Mouse (Mus musculus) hindbrain, embryonic 14.5 days (tissue): ENCODE results near the gene Cmtr1. TPM values are rescaled to one million over a fixed set of nuclear protein-coding genes. Genes with fewer than 3 reads are reported as not detected.

Experiments
- ATAC-seq: fragments of 200-750 bp; cut with Nextera tagmentation; 2 replicates; pipeline ENCODE4 v1.8.0; 2017; ENCODE audit warnings: moderate number of reproducible peaks, mild to moderate bottlenecking, moderate TSS enrichment, moderate library complexity; ENCODE audit not compliant: low FRiP score
- DNase-seq: peaks from one replicate; pipeline ENCODE4 v3.0.0-alpha.2; 2015; ENCODE audit warnings: low spot score
- H3K27ac ChIP-seq: fragments of 300-500 bp; sonication (generic); 2 replicates; pipeline ENCODE4 v1.5.1; 2014; ENCODE audit warnings: mild to moderate bottlenecking, moderate library complexity
- H3K27me3 ChIP-seq: fragments of 300-500 bp; sonication (generic); 2 replicates; pipeline ENCODE4 v1.6.1; 2014; ENCODE audit warnings: mild to moderate bottlenecking, low read length, mixed read lengths; ENCODE audit not compliant: control insufficient read depth, insufficient read depth
- H3K36me3 ChIP-seq: fragments of 300-500 bp; sonication (generic); replicated peaks from 2 replicates; pipeline ENCODE4 v1.6.1; 2014; ENCODE audit not compliant: control insufficient read depth, insufficient read depth
- H3K4me1 ChIP-seq: fragments of 300-500 bp; sonication (generic); replicated peaks from 2 replicates; pipeline ENCODE4 v1.6.1; 2014; ENCODE audit warnings: antibody characterized with exemption, low read length, mixed read lengths; ENCODE audit not compliant: control insufficient read depth, insufficient read depth
- H3K4me2 ChIP-seq: fragments of 300-500 bp; sonication (generic); replicated peaks from 2 replicates; pipeline ENCODE4 v1.6.1; 2014; ENCODE audit warnings: mild to moderate bottlenecking, moderate library complexity
- H3K4me3 ChIP-seq: fragments of 300-500 bp; sonication (generic); replicated peaks from 2 replicates; pipeline ENCODE4 v1.5.1; 2014; ENCODE audit warnings: mild to moderate bottlenecking, low read length
- H3K9ac ChIP-seq: fragments of 300-500 bp; sonication (generic); 2 replicates; pipeline ENCODE4 v1.6.1; 2014
- H3K9me3 ChIP-seq: fragments of 300-500 bp; sonication (generic); 2 replicates; pipeline ENCODE4 v1.6.1; 2016; ENCODE audit warnings: low read length; ENCODE audit not compliant: control insufficient read depth
- WGBS: fragments of 180-500 bp; shearing (Covaris S2); extraction: QIAGEN DNeasy Blood & Tissue Kit; methylation state at CpG from one replicate; pipeline ENCODE4 v1.1.7; 2014; 5-methylcytosine and 5-hydroxymethylcytosine counted together
- polyA plus RNA-seq: library from polyadenylated mRNA; unstranded; fragments of >200 nt; fragmentation: Nextera tagmentation; extraction: Ambion mirVana; gene quantifications from 2 replicates; pipeline ENCODE4 v1.2.1, GENCODE M21; 2014

Gene Cmtr1
- polyA plus RNA-seq, 1 experiment from 2014 or later = 103 TPM

DNA sequence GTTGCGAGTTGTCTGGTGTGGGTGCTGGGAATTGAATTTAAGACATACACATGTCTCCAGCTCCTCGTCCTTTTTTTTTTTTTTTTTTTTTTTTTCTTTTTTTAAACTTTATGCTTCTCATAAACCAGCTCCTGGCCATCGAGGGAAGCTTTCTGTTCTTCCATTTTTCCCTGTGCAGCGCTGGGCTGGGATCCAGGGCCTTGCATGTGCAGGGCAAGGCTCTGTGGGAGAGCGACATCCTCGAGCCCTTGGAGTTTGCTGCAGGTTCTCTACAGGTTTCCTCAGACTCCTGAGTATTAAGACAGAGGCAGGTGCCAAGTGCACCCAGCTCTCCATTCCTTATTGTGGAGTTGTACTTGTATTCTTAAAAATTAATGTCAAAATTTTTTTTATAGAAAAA is 1.8 kb downstream of the Cmtr1 start:
- H3K27ac ChIP-seq = no peak overlapping the region
- peaks cover 36% of the 10 kb centered on the region for H3K36me3 ChIP-seq
- H3K4me1 ChIP-seq = peaks cover 6% of the 10 kb centered on the region
- H3K4me3 ChIP-seq = no peak overlapping the region
- no peak for DNase-seq
- no peaks in the 10 kb centered on the region for H3K9me3 ChIP-seq
- H3K4me2 ChIP-seq = no peak overlapping the region
- no peaks in the 10 kb centered on the region for H3K27me3 ChIP-seq
- H3K9ac ChIP-seq = no peak overlapping the region
- 91% methylated on average over 6 of the region's 6 CpGs for WGBS
- no peak for ATAC-seq

DNA sequence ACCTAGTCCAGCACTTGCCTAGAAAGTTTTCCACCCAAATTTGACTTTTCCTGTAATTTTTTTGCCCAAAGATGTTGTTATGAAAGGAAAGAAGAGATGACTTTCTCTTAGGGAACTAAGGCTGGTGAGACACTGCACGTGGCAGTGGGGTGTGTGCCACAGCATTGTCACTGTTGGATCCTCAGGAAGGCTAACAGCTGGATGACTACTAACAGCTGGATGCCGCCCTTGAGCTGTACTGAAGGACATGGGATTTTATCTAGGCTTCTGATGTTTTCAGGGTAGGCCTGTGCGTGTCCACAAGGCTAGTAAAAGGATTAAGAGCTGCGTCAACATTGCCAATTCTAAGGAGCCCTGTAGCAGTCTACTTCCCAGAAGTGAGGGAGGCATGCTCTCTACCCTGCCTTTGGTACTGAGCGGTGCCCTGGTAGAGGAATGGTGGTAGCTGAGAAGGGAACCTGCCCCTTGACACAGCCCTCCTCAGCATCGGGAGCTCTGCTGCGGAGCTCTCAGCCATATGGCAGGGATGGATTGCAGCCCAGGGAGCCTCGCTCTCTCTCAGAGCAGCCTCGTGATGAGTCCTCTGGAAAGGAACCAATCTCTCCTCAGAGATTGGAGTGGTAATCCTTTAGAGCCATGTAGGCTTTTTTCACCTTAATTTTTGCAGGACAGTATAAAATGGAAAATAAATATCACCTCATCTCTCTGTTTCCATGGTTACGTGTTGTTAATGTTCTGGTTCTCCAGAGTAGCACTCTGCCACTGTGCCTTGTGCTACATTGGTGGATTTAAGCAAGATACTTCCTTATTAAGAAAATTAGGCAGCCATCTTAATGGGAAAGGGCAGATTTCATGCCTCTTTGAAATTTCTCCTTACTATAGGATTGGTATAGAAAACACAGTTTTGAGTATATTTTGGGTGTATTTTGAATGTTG is 7.9 kb downstream of the Cmtr1 start:
- H3K4me1 ChIP-seq = no peaks in the 10 kb centered on the region
- H3K4me3 ChIP-seq = no peak overlapping the region
- H3K4me2 ChIP-seq = no peak overlapping the region
- no peaks in the 10 kb centered on the region for H3K27me3 ChIP-seq
- peaks cover 35% of the 10 kb centered on the region for H3K36me3 ChIP-seq
- H3K9me3 ChIP-seq = no peaks in the 10 kb centered on the region
- WGBS = 67% methylated on average over 10 of the region's 10 CpGs
- no peak overlapping the region for H3K9ac ChIP-seq
- peak; percentile 43; the same call in 1 of the 2 replicates for ATAC-seq
- DNase-seq = no peak
- peak overlapping the region; percentile 70 for H3K27ac ChIP-seq

DNA sequence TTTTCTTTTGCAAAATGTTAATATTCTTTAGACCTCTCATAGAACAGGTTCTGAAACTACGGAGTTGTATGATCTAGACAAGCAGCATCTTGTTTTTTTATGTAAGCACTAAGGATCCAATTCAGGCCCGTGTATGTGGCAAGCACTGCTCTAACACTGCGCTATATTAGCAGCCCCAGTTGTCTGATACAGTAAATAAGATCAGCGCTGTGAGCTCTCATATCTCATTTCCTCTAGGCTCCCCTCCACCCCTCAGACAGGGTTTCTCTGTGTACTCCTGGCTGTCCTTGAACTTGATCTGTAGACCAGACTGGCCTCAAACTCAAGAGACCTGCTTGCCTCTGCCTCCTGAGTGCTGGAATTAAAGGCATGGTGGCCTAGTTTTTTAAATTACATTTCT is 8.6 kb downstream of the Cmtr1 start:
- WGBS = 84% methylated on average over 4 of the region's 4 CpGs
- H3K9me3 ChIP-seq = no peaks in the 10 kb centered on the region
- H3K4me2 ChIP-seq = no peak overlapping the region
- no peaks in the 10 kb centered on the region for H3K4me1 ChIP-seq
- no peaks in the 10 kb centered on the region for H3K27me3 ChIP-seq
- DNase-seq (no peak), ATAC-seq (no peak)
- no peak overlapping the region for H3K9ac ChIP-seq
- peak overlapping the region; percentile 43; the same call in 1 of the 2 replicates for H3K27ac ChIP-seq
- no peak overlapping the region for H3K4me3 ChIP-seq
- H3K36me3 ChIP-seq = peaks cover 36% of the 10 kb centered on the region

DNA sequence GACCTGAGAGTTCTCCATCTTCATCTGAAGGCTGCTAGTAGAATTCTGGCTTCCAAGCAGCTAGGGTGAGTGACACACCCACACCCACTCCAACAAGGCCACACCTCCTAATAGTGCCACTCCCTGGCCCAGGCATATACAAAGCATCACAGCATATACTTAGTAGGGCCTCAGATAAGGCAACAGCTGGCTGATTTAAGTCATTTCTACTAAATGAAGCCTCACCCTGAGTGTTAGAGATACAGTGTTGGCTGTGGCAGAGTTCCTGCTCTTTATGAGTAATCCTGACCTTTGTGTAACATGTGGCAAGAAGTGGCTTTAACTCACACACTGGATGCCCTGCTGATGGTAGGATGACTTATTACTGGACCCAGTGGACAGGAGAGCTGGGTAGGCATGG is 9.5 kb downstream of the Cmtr1 start:
- Histone ChIP-seq H3K27ac (no peak overlapping the region), H3K9ac (no peak overlapping the region), H3K9me3 (no peaks in the 10 kb centered on the region), H3K4me1 (no peaks in the 10 kb centered on the region), H3K27me3 (no peaks in the 10 kb centered on the region), H3K4me2 (no peak overlapping the region), H3K4me3 (no peak overlapping the region), H3K36me3 (peaks cover 36% of the 10 kb centered on the region)
- no peak for ATAC-seq
- DNase-seq = no peak

DNA sequence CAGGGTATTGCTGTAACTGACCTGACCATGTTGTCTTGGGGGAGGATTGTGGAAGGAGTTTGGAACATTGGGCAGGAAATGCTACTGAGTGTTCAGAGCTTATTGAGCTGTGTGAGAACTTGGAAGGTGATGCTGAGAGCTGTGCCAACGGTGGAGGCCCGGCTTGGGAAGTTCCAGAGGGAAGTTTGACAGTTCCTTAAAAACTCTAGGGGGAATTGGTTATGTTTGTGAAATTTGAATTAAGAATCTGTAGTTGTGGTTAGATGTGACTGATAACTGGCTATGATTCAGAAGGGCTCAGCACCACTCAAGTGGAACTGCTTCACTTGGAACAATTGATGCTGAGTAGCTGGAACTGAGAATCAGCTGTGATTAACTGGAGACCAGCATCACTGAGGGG is 10.6 kb downstream of the Cmtr1 start:
- no peak overlapping the region for H3K9ac ChIP-seq
- H3K4me2 ChIP-seq = no peak overlapping the region
- H3K27me3 ChIP-seq = no peaks in the 10 kb centered on the region
- no peaks in the 10 kb centered on the region for H3K9me3 ChIP-seq
- WGBS = 88% methylated on average over 2 of the region's 2 CpGs
- H3K4me1 ChIP-seq = no peaks in the 10 kb centered on the region
- peaks cover 37% of the 10 kb centered on the region for H3K36me3 ChIP-seq
- ATAC-seq = no peak
- no peak overlapping the region for H3K27ac ChIP-seq
- no peak overlapping the region for H3K4me3 ChIP-seq
- DNase-seq = no peak

DNA sequence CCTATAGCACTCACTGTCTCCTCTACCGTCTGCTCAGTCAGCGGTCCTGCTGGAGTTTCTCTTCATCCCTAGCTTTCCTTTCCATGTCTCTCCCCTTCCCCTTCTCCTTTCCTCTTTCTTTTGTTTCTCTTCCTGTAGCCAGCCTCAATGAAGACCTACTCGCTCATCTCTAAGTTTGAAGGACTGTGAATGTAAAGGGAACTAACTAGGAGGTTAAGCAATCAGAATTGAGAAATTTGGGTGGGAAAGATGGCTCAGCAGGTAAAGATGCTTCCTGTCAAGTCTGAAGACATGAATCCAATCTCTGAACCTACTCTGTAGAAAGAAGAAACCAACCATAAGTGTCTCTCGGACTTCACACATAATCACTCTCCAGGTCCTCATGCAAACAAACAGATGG is 12.9 kb downstream of the Cmtr1 start:
- no peaks in the 10 kb centered on the region for H3K27me3 ChIP-seq
- H3K9me3 ChIP-seq = no peaks in the 10 kb centered on the region
- H3K4me1 ChIP-seq = no peaks in the 10 kb centered on the region
- peaks cover 52% of the 10 kb centered on the region for H3K36me3 ChIP-seq
- H3K4me3 ChIP-seq = no peak overlapping the region
- no peak overlapping the region for H3K9ac ChIP-seq
- DNase-seq = no peak
- H3K27ac ChIP-seq = no peak overlapping the region
- WGBS = 96% methylated on average over 4 of the region's 4 CpGs
- H3K4me2 ChIP-seq = no peak overlapping the region
- ATAC-seq = no peak

DNA sequence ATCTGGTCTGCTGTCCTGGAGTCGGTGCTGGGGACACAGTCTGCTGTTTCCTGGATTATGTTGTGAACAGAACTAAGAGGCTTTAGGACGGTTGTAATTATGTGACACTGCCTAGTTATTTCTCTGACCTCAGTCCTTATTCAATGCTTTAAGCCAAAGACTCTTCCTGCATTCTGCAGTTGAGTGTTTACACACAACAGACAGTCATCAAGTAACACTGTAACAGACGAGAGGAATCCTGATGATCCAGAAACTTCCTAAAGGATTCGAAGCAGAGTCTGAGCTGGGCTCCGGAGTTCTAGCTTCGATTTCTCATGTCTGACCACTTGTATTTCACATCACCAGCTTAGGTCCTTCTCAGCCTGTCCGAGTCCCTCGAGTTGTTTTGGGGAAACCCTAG is 18.1 kb downstream of the Cmtr1 start:
- DNase-seq (no peak), ATAC-seq (no peak)
- peaks cover 95% of the 10 kb centered on the region for H3K36me3 ChIP-seq
- no peak overlapping the region for H3K4me3 ChIP-seq
- no peaks in the 10 kb centered on the region for H3K9me3 ChIP-seq
- no peak overlapping the region for H3K4me2 ChIP-seq
- no peak overlapping the region for H3K27ac ChIP-seq
- 89% methylated on average over 8 of the region's 8 CpGs for WGBS
- no peak overlapping the region for H3K9ac ChIP-seq
- no peaks in the 10 kb centered on the region for H3K27me3 ChIP-seq
- H3K4me1 ChIP-seq = no peaks in the 10 kb centered on the region

DNA sequence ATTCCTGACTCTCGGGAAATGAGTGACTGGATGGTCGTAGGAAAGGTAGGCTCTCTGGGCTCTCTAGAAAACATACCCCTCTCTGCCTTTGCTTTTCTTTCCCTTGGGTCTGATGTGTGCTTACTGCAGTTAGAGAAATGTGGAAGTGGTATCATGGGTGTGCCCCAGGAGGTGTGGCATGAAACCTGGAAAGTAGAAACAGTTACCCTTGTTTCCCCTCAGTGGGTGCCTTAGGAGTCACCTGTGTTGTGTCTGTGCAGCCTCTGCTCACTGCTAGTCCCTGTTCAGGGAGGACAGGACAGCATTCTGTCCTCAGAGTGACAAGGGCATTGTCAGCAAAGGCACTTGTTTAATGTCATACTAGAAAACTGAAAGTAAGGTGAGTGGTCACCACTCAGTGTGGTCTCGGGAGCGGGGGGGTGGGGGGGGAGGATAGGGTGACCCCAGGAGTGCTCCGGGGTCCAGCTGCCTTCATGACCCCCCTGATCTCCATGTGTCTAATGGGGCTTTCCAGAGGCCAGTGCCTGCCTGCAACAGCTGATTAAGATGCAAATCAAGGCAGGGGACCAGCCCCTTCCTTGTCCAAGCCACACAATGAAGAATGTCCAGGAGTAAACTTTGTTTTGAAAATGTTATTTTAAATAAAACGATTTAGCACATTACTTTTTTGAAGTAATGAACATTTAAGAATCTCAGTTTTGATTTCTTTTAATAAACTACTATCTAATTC is 18.8 kb downstream of the Cmtr1 start:
- Histone ChIP-seq H3K36me3 (peaks cover 95% of the 10 kb centered on the region), H3K27me3 (no peaks in the 10 kb centered on the region), H3K27ac (no peak overlapping the region), H3K4me3 (no peak overlapping the region), H3K9ac (no peak overlapping the region), H3K4me2 (no peak overlapping the region), H3K9me3 (no peaks in the 10 kb centered on the region), H3K4me1 (no peaks in the 10 kb centered on the region)
- ATAC-seq (no peak), DNase-seq (no peak)
- 76% methylated on average over 6 of the region's 6 CpGs for WGBS

DNA sequence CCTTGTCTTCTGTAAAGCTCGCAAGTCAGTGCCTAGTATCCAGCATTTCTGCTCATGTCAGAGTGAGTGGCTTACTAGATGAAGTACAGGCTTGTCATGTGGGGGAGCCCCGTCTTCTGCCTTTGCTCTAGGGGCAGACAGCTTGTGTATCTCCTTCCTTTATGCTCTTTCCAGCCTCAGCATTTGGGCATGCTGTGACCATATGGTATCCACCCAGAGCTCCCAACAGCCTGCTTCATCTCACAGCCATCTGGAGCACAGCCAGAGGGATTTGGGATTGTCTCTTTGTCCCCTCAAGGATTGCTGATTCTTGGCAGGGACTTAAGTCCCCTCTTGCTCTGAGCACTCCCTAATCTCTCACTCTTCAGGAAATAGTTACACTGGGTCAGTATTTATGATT is 19.8 kb downstream of the Cmtr1 start:
- Histone ChIP-seq H3K36me3 (peaks cover 95% of the 10 kb centered on the region), H3K27ac (peak overlapping the region; percentile 44; the same call in 1 of the 2 replicates), H3K4me3 (no peak overlapping the region), H3K4me2 (no peak overlapping the region), H3K9me3 (no peaks in the 10 kb centered on the region), H3K9ac (no peak overlapping the region), H3K27me3 (no peaks in the 10 kb centered on the region), H3K4me1 (no peaks in the 10 kb centered on the region)
- DNase-seq = peak; percentile 58
- ATAC-seq = peak; percentile 48; the same call in 1 of the 2 replicates
- 55% methylated on average over 2 of the region's 2 CpGs for WGBS
